Mouse (Mus musculus) liver, postnatal 0 days (tissue): ENCODE results near the gene A730061H03Rik.

Experiments used
- CTCF ChIP-seq: sonication (generic); IDR thresholded peaks from 2 replicates; pipeline ENCODE4 v1.5.1; 2016; ENCODE audit warnings: antibody characterized with exemption, low read depth
- EP300 ChIP-seq: IDR thresholded peaks from 2 replicates; pipeline ENCODE4 v1.6.1; 2016; ENCODE audit warnings: antibody characterized with exemption, low read depth, mild to moderate bottlenecking

GRCm38 (mm10) chr14:55513927-55514326 is 46.3 kb downstream of the A730061H03Rik start:
- TF ChIP-seq EP300 (no peak), CTCF (no peak)
